Mouse (Mus musculus): Measurements from ENCODE around the gene Mrgprg. TPM values are rescaled to one million over a fixed set of nuclear protein-coding genes. Genes with fewer than 3 reads are reported as not detected.
A peak's percentile ranks its signal among the peaks of the same experiment; 100 is the strongest.

Mrgprg gene
- total RNA-seq, 1 experiment, result not detected

- Histone ChIP-seq H3K4me1 (ENCODE audit: control insufficient read depth in 2 of 2, insufficient read depth in 2 of 2, low read length in 2 of 2, poor library complexity in 1 of 2) (peaks cover 0 to 6% of the 10 kb centered on the region in 2 experiments; a peak in 2 of 4 replicates), H3K27ac (ENCODE audit: insufficient read depth, low read depth, low read length, poor library complexity, severe bottlenecking) (no peak overlapping the region), H3K4me3 (ENCODE audit: insufficient read depth in 1 of 2, low read depth in 1 of 2, low read length in 2 of 2, poor library complexity in 1 of 2, severe bottlenecking in 1 of 2) (no peak overlapping the region), H3K36me3 (ENCODE audit: control insufficient read depth, insufficient read depth, low read length, poor library complexity, severe bottlenecking) (no peaks in the 10 kb centered on the region), H3K9me3 (ENCODE audit: control insufficient read depth, insufficient read depth, low read depth, low read length) (no peaks in the 10 kb centered on the region), H3K9ac (ENCODE audit: insufficient read depth, low read depth, low read length, poor library complexity, severe bottlenecking) (no peak overlapping the region)
- TF ChIP-seq ZC3H11A (IDR thresholded peaks at IDR 0.05; ENCODE audit: borderline replicate concordance, low read depth, low read length) (no peak), HCFC1 (IDR thresholded peaks at IDR 0.05; ENCODE audit: borderline replicate concordance, insufficient read depth, low read length) (no peak), CHD2 (IDR thresholded peaks at IDR 0.05; ENCODE audit: low read depth, low read length) (no peak), MAFK (IDR thresholded peaks at IDR 0.05; ENCODE audit: insufficient read depth, low read depth, low read length) (no peak), ZNF384 (IDR thresholded peaks at IDR 0.05; ENCODE audit: low read depth, low read length) (no peak)
- DNase-seq (ENCODE audit: low read depth, low spot score), result no peak
- in situ Hi-C loops (cut with MboI; ENCODE audit: low sequenced_read_pairs in 2 of 2, unreplicated experiment in 2 of 2), result loop anchor here in 1 of 2 experiments (10.0 kb wide), 1 partner anchor 144 kb away; no protein-coding TSS in a partner anchor
Observed at GRCm38 (mm10) chr7:143758956-143759355, 7.8 kb downstream of the Mrgprg start.

GRCm38 (mm10) chr7:143757696-143758095 lies 9.1 kb downstream of the Mrgprg start:
- no peak overlapping the region for H3K4me3 ChIP-seq (ENCODE audit: insufficient read depth in 1 of 2, low read depth in 1 of 2, low read length in 2 of 2, poor library complexity in 1 of 2, severe bottlenecking in 1 of 2)
- no peak overlapping the region for H3K27ac ChIP-seq (ENCODE audit: insufficient read depth, low read depth, low read length, poor library complexity, severe bottlenecking)
- in situ Hi-C loops (cut with MboI; ENCODE audit: low sequenced_read_pairs in 2 of 2, unreplicated experiment in 2 of 2), result loop anchor here in 1 of 2 experiments (10.0 kb wide), 1 partner anchor 143 kb away; no protein-coding TSS in a partner anchor
- DNase-seq (ENCODE audit: low read depth, low spot score), result no peak
- no peaks in the 10 kb centered on the region for H3K9me3 ChIP-seq (ENCODE audit: control insufficient read depth, insufficient read depth, low read depth, low read length)
- H3K36me3 ChIP-seq (ENCODE audit: control insufficient read depth, insufficient read depth, low read length, poor library complexity, severe bottlenecking), result no peaks in the 10 kb centered on the region
- TF ChIP-seq HCFC1 (IDR thresholded peaks at IDR 0.05; ENCODE audit: borderline replicate concordance, insufficient read depth, low read length), result no peak
- no peak for TF ChIP-seq MAFK (IDR thresholded peaks at IDR 0.05; ENCODE audit: insufficient read depth, low read depth, low read length)
- TF ChIP-seq ZNF384 (IDR thresholded peaks at IDR 0.05; ENCODE audit: low read depth, low read length), result no peak
- no peak for TF ChIP-seq ZC3H11A (IDR thresholded peaks at IDR 0.05; ENCODE audit: borderline replicate concordance, low read depth, low read length)
- TF ChIP-seq CHD2 (IDR thresholded peaks at IDR 0.05; ENCODE audit: low read depth, low read length), result no peak
- peaks cover 0 to 6% of the 10 kb centered on the region in 2 experiments; a peak in 2 of 4 replicates for H3K4me1 ChIP-seq (ENCODE audit: control insufficient read depth in 2 of 2, insufficient read depth in 2 of 2, low read length in 2 of 2, poor library complexity in 1 of 2)
- no peak overlapping the region for H3K9ac ChIP-seq (ENCODE audit: insufficient read depth, low read depth, low read length, poor library complexity, severe bottlenecking)

- no peaks in the 10 kb centered on the region for H3K9me3 ChIP-seq (ENCODE audit: control insufficient read depth, insufficient read depth, low read depth, low read length)
- no peaks in the 10 kb centered on the region for H3K36me3 ChIP-seq (ENCODE audit: control insufficient read depth, insufficient read depth, low read length, poor library complexity, severe bottlenecking)
- in situ Hi-C loops (cut with MboI; ENCODE audit: low sequenced_read_pairs in 2 of 2, unreplicated experiment in 2 of 2), result loop anchor here in 1 of 2 experiments (10.0 kb wide), 1 partner anchor 142 kb away; no protein-coding TSS in a partner anchor
- peak overlapping the region; percentile 66 to 68 for H3K4me3 ChIP-seq (ENCODE audit: insufficient read depth in 1 of 2, low read depth in 1 of 2, low read length in 2 of 2, poor library complexity in 1 of 2, severe bottlenecking in 1 of 2)
- H3K9ac ChIP-seq (ENCODE audit: insufficient read depth, low read depth, low read length, poor library complexity, severe bottlenecking), result peak overlapping the region; percentile 59; the same call in 1 of the 2 replicates
- DNase-seq (ENCODE audit: low read depth, low spot score), result peak; percentile 45
- H3K27ac ChIP-seq (ENCODE audit: insufficient read depth, low read depth, low read length, poor library complexity, severe bottlenecking), result no peak overlapping the region
- H3K4me1 ChIP-seq (ENCODE audit: control insufficient read depth in 2 of 2, insufficient read depth in 2 of 2, low read length in 2 of 2, poor library complexity in 1 of 2), result peaks cover 0 to 6% of the 10 kb centered on the region in 2 experiments; a peak in 2 of 4 replicates
- no peak for TF ChIP-seq CHD2 (IDR thresholded peaks at IDR 0.05; ENCODE audit: low read depth, low read length)
- no peak for TF ChIP-seq ZNF384 (IDR thresholded peaks at IDR 0.05; ENCODE audit: low read depth, low read length)
- TF ChIP-seq ZC3H11A (IDR thresholded peaks at IDR 0.05; ENCODE audit: borderline replicate concordance, low read depth, low read length), result no peak
- TF ChIP-seq HCFC1 (IDR thresholded peaks at IDR 0.05; ENCODE audit: borderline replicate concordance, insufficient read depth, low read length), result no peak
- no peak for TF ChIP-seq MAFK (IDR thresholded peaks at IDR 0.05; ENCODE audit: insufficient read depth, low read depth, low read length)
Observed at GRCm38 (mm10) chr7:143757027-143757390, 9.8 kb downstream of the Mrgprg start.

GRCm38 (mm10) chr7:143756125-143757026 lies 10.4 kb downstream of the Mrgprg start, which contains the start of gene Osbpl5:
TSS of gene Osbpl5 (minus strand) at chr7:143756985.
- Histone ChIP-seq H3K9ac (ENCODE audit: insufficient read depth, low read depth, low read length, poor library complexity, severe bottlenecking) (peak within 1 kb of the TSS; percentile 59; the same call in 1 of the 2 replicates), H3K27ac (ENCODE audit: insufficient read depth, low read depth, low read length, poor library complexity, severe bottlenecking) (no peak within 1 kb of the TSS), H3K4me3 (ENCODE audit: insufficient read depth in 1 of 2, low read depth in 1 of 2, low read length in 2 of 2, poor library complexity in 1 of 2, severe bottlenecking in 1 of 2) (peak within 1 kb of the TSS; percentile 66 to 68), H3K36me3 (ENCODE audit: control insufficient read depth, insufficient read depth, low read length, poor library complexity, severe bottlenecking) (no peaks in the 10 kb centered on the region), H3K9me3 (ENCODE audit: control insufficient read depth, insufficient read depth, low read depth, low read length) (no peaks in the 10 kb centered on the region), H3K4me1 (ENCODE audit: control insufficient read depth in 2 of 2, insufficient read depth in 2 of 2, low read length in 2 of 2, poor library complexity in 1 of 2) (peaks cover 0 to 6% of the 10 kb centered on the region in 2 experiments; a peak in 2 of 4 replicates)
- in situ Hi-C loops (cut with MboI; ENCODE audit: low sequenced_read_pairs in 2 of 2, unreplicated experiment in 2 of 2), result loop anchor here in 1 of 2 experiments (10.0 kb wide), 1 partner anchor 142 kb away; no protein-coding TSS in a partner anchor
- DNase-seq (ENCODE audit: low read depth, low spot score), result no peak
- TF ChIP-seq MAFK (IDR thresholded peaks at IDR 0.05; ENCODE audit: insufficient read depth, low read depth, low read length) (no peak), HCFC1 (IDR thresholded peaks at IDR 0.05; ENCODE audit: borderline replicate concordance, insufficient read depth, low read length) (no peak), CHD2 (IDR thresholded peaks at IDR 0.05; ENCODE audit: low read depth, low read length) (no peak), ZC3H11A (IDR thresholded peaks at IDR 0.05; ENCODE audit: borderline replicate concordance, low read depth, low read length) (no peak), ZNF384 (IDR thresholded peaks at IDR 0.05; ENCODE audit: low read depth, low read length) (no peak)
